Mouse (Mus musculus): ENCODE measurements around the gene Rnf166. TPM values are rescaled to one million over a fixed set of nuclear protein-coding genes. Genes with fewer than 3 reads are reported as not detected.

The Rnf166 gene
- polyA plus RNA-seq, 1 experiment from 2014 or later, result 33.7 TPM

GRCm38 (mm10) chr8:122500856-122501255, 25.0 kb upstream of the Rnf166 start:
- no peak overlapping the region for H3K4me2 ChIP-seq
- 40% methylated on average over 10 of the region's 10 CpGs for WGBS
- H3K9ac ChIP-seq, result no peak overlapping the region
- no peak overlapping the region for H3K4me3 ChIP-seq
- H3K27me3 ChIP-seq (replicated peaks), result no peaks in the 10 kb centered on the region
- 0 out of 2 replicates have a peak, but pooled peaks have one; percentile 51 for ATAC-seq (ENCODE audit: insufficient number of reproducible peaks, low FRiP score)
- no peaks in the 10 kb centered on the region for H3K9me3 ChIP-seq (replicated peaks)
- no peak overlapping the region for H3K27ac ChIP-seq (ENCODE audit: poor library complexity, severe bottlenecking)
- H3K36me3 ChIP-seq, result peaks cover 74% of the 10 kb centered on the region
- H3K4me1 ChIP-seq (replicated peaks), result no peaks in the 10 kb centered on the region

GRCm38 (mm10) chr8:122497912-122498311, 22.0 kb upstream of the Rnf166 start:
- Histone ChIP-seq H3K4me2 (no peak overlapping the region), H3K9me3 (replicated peaks) (no peaks in the 10 kb centered on the region), H3K27me3 (replicated peaks) (no peaks in the 10 kb centered on the region), H3K27ac (ENCODE audit: poor library complexity, severe bottlenecking) (no peak overlapping the region), H3K36me3 (peaks cover 85% of the 10 kb centered on the region), H3K4me3 (no peak overlapping the region), H3K9ac (no peak overlapping the region), H3K4me1 (replicated peaks) (no peaks in the 10 kb centered on the region)
- 67% methylated on average over 17 of the region's 17 CpGs for WGBS
- ATAC-seq (ENCODE audit: insufficient number of reproducible peaks, low FRiP score), result no peak

GRCm38 (mm10) chr8:122497016-122497734, 21.3 kb upstream of the Rnf166 start:
- peak; percentile 13; the same call in 1 of the 2 replicates for ATAC-seq (ENCODE audit: insufficient number of reproducible peaks, low FRiP score)
- 80% methylated on average over 12 of the region's 12 CpGs for WGBS
- Histone ChIP-seq H3K27me3 (replicated peaks) (no peaks in the 10 kb centered on the region), H3K9me3 (replicated peaks) (no peaks in the 10 kb centered on the region), H3K27ac (ENCODE audit: poor library complexity, severe bottlenecking) (no peak overlapping the region; the same call in 1 of the 2 replicates), H3K4me1 (replicated peaks) (no peaks in the 10 kb centered on the region), H3K4me2 (no peak overlapping the region), H3K36me3 (peaks cover 93% of the 10 kb centered on the region), H3K4me3 (no peak overlapping the region), H3K9ac (no peak overlapping the region)

GRCm38 (mm10) chr8:122488387-122488786, 12.5 kb upstream of the Rnf166 start:
- ATAC-seq (ENCODE audit: insufficient number of reproducible peaks, low FRiP score), result no peak
- Histone ChIP-seq H3K4me3 (no peak overlapping the region), H3K4me1 (replicated peaks) (no peaks in the 10 kb centered on the region), H3K27ac (ENCODE audit: poor library complexity, severe bottlenecking) (no peak overlapping the region), H3K9ac (no peak overlapping the region), H3K27me3 (replicated peaks) (no peaks in the 10 kb centered on the region), H3K9me3 (replicated peaks) (0 out of 2 replicates have a peak, but pooled peaks cover 4% of the 10 kb centered on the region), H3K36me3 (peaks cover 97% of the 10 kb centered on the region), H3K4me2 (no peak overlapping the region)
- 94% methylated on average over 9 of the region's 9 CpGs for WGBS

- H3K9me3 ChIP-seq (replicated peaks), result 0 out of 2 replicates have a peak, but pooled peaks cover 4% of the 10 kb centered on the region
- no peak overlapping the region for H3K27ac ChIP-seq (ENCODE audit: poor library complexity, severe bottlenecking)
- no peaks in the 10 kb centered on the region for H3K27me3 ChIP-seq (replicated peaks)
- ATAC-seq (ENCODE audit: insufficient number of reproducible peaks, low FRiP score), result no peak
- WGBS, result 92% methylated on average over 12 of the region's 12 CpGs
- H3K4me1 ChIP-seq (replicated peaks), result no peaks in the 10 kb centered on the region
- H3K4me2 ChIP-seq, result no peak overlapping the region
- H3K9ac ChIP-seq, result no peak overlapping the region
- H3K36me3 ChIP-seq, result peaks cover 100% of the 10 kb centered on the region
- no peak overlapping the region for H3K4me3 ChIP-seq
Measured at GRCm38 (mm10) chr8:122484831-122485230, 9.0 kb upstream of the Rnf166 start.

GRCm38 (mm10) chr8:122483877-122484276, 8.0 kb upstream of the Rnf166 start:
- H3K9me3 ChIP-seq (replicated peaks), result 0 out of 2 replicates have a peak, but pooled peaks cover 4% of the 10 kb centered on the region
- no peaks in the 10 kb centered on the region for H3K27me3 ChIP-seq (replicated peaks)
- H3K4me2 ChIP-seq, result no peak overlapping the region
- peaks cover 100% of the 10 kb centered on the region for H3K36me3 ChIP-seq
- H3K4me3 ChIP-seq, result no peak overlapping the region
- 92% methylated on average over 7 of the region's 7 CpGs for WGBS
- H3K4me1 ChIP-seq (replicated peaks), result no peaks in the 10 kb centered on the region
- no peak overlapping the region for H3K9ac ChIP-seq
- no peak overlapping the region for H3K27ac ChIP-seq (ENCODE audit: poor library complexity, severe bottlenecking)
- ATAC-seq (ENCODE audit: insufficient number of reproducible peaks, low FRiP score), result no peak

- no peak overlapping the region for H3K27ac ChIP-seq (ENCODE audit: poor library complexity, severe bottlenecking)
- WGBS, result 92% methylated on average over 8 of the region's 8 CpGs
- H3K4me1 ChIP-seq (replicated peaks), result no peaks in the 10 kb centered on the region
- no peak overlapping the region for H3K9ac ChIP-seq
- H3K9me3 ChIP-seq (replicated peaks), result 0 out of 2 replicates have a peak, but pooled peaks cover 4% of the 10 kb centered on the region
- no peak; the same call in 1 of the 2 replicates for ATAC-seq (ENCODE audit: insufficient number of reproducible peaks, low FRiP score)
- H3K4me2 ChIP-seq, result no peak overlapping the region
- no peak overlapping the region for H3K4me3 ChIP-seq
- no peaks in the 10 kb centered on the region for H3K27me3 ChIP-seq (replicated peaks)
- H3K36me3 ChIP-seq, result peaks cover 100% of the 10 kb centered on the region
Measured at GRCm38 (mm10) chr8:122482448-122482847, 6.6 kb upstream of the Rnf166 start.

GRCm38 (mm10) chr8:122474951-122475560, 808 bp downstream of the Rnf166 start:
- Histone ChIP-seq H3K36me3 (peaks cover 51% of the 10 kb centered on the region), H3K4me1 (replicated peaks) (peaks cover 24% of the 10 kb centered on the region), H3K9ac (peak overlapping the region; percentile 96), H3K27ac (ENCODE audit: poor library complexity, severe bottlenecking) (peak overlapping the region; percentile 84), H3K9me3 (replicated peaks) (no peaks in the 10 kb centered on the region), H3K4me3 (peak overlapping the region; percentile 94), H3K4me2 (peak overlapping the region; percentile 90), H3K27me3 (replicated peaks) (no peaks in the 10 kb centered on the region)
- 6% methylated on average over 16 of the region's 16 CpGs for WGBS
- peak; percentile 27; the same call in 1 of the 2 replicates for ATAC-seq (ENCODE audit: insufficient number of reproducible peaks, low FRiP score)

GRCm38 (mm10) chr8:122473911-122474421, 1.9 kb downstream of the Rnf166 start:
- H3K9ac ChIP-seq, result no peak overlapping the region
- H3K27me3 ChIP-seq (replicated peaks), result no peaks in the 10 kb centered on the region
- H3K36me3 ChIP-seq, result peaks cover 49% of the 10 kb centered on the region
- ATAC-seq (ENCODE audit: insufficient number of reproducible peaks, low FRiP score), result no peak
- no peak overlapping the region for H3K27ac ChIP-seq (ENCODE audit: poor library complexity, severe bottlenecking)
- H3K9me3 ChIP-seq (replicated peaks), result no peaks in the 10 kb centered on the region
- 0 out of 2 replicates have a peak overlapping the region, but pooled peaks have one; percentile 90 for H3K4me2 ChIP-seq
- WGBS, result 84% methylated on average over 8 of the region's 8 CpGs
- peaks cover 24% of the 10 kb centered on the region for H3K4me1 ChIP-seq (replicated peaks)
- no peak overlapping the region for H3K4me3 ChIP-seq

- no peak overlapping the region for H3K27ac ChIP-seq (ENCODE audit: poor library complexity, severe bottlenecking)
- no peak for ATAC-seq (ENCODE audit: insufficient number of reproducible peaks, low FRiP score)
- H3K4me3 ChIP-seq, result no peak overlapping the region
- no peak overlapping the region for H3K9ac ChIP-seq
- H3K4me2 ChIP-seq, result no peak overlapping the region
- no peaks in the 10 kb centered on the region for H3K27me3 ChIP-seq (replicated peaks)
- 80% methylated on average over 5 of the region's 5 CpGs for WGBS
- H3K36me3 ChIP-seq, result peaks cover 66% of the 10 kb centered on the region
- H3K4me1 ChIP-seq (replicated peaks), result peaks cover 15% of the 10 kb centered on the region
- H3K9me3 ChIP-seq (replicated peaks), result no peaks in the 10 kb centered on the region
Measured at GRCm38 (mm10) chr8:122470691-122471090, 5.2 kb downstream of the Rnf166 start.

GRCm38 (mm10) chr8:122469965-122470364, 5.9 kb downstream of the Rnf166 start:
- no peak for ATAC-seq (ENCODE audit: insufficient number of reproducible peaks, low FRiP score)
- no peak overlapping the region for H3K27ac ChIP-seq (ENCODE audit: poor library complexity, severe bottlenecking)
- no peaks in the 10 kb centered on the region for H3K9me3 ChIP-seq (replicated peaks)
- 85% methylated on average over 10 of the region's 10 CpGs for WGBS
- peaks cover 70% of the 10 kb centered on the region for H3K36me3 ChIP-seq
- H3K4me1 ChIP-seq (replicated peaks), result peaks cover 15% of the 10 kb centered on the region
- no peaks in the 10 kb centered on the region for H3K27me3 ChIP-seq (replicated peaks)
- no peak overlapping the region for H3K4me3 ChIP-seq
- H3K9ac ChIP-seq, result no peak overlapping the region
- no peak overlapping the region for H3K4me2 ChIP-seq

Data from heart, embryonic 12.5 days (tissue).